Mouse (Mus musculus) forebrain, embryonic 10.5 days (tissue): ENCODE results near the gene Gm11273. TPM values are rescaled to one million over a fixed set of nuclear protein-coding genes. Genes with fewer than 3 reads are reported as not detected.
"Not testable (repeated sequence)": the region's sequence is repeated elsewhere in the genome, so short reads cannot be mapped to it uniquely, and the experiment has no call there.

Source experiments
- DNase-seq: peaks from one replicate; pipeline ENCODE4 v3.0.0-alpha.2; 2017; ENCODE audit warnings: low spot score; ENCODE audit errors: extremely low spot score
- H3K27ac ChIP-seq: fragments of 300-500 bp; sonication (generic); 2 replicates; pipeline ENCODE4 v1.5.1; 2016; ENCODE audit warnings: mild to moderate bottlenecking
- H3K27me3 ChIP-seq: fragments of 300-500 bp; sonication (generic); 2 replicates; pipeline ENCODE4 v1.6.1; 2016; ENCODE audit warnings: mild to moderate bottlenecking; ENCODE audit not compliant: poor library complexity, severe bottlenecking
- H3K36me3 ChIP-seq: fragments of 300-500 bp; sonication (generic); replicated peaks from 2 replicates; pipeline ENCODE4 v1.6.1; 2016; ENCODE audit warnings: mild to moderate bottlenecking, moderate library complexity
- H3K4me1 ChIP-seq: fragments of 300-500 bp; sonication (generic); 2 replicates; pipeline ENCODE4 v1.6.1; 2016
- H3K4me3 ChIP-seq: fragments of 300-500 bp; sonication (generic); 2 replicates; pipeline ENCODE4 v1.5.1; 2016; ENCODE audit warnings: mild to moderate bottlenecking, moderate library complexity
- H3K9me3 ChIP-seq: fragments of 300-500 bp; sonication (generic); 2 replicates; pipeline ENCODE4 v1.6.1; 2016; ENCODE audit warnings: mild to moderate bottlenecking, moderate library complexity
- WGBS: fragments of 180-500 bp; shearing (Covaris S2); methylation state at CpG from one replicate; pipeline ENCODE4 v1.1.7; 2016; 5-methylcytosine and 5-hydroxymethylcytosine counted together
- polyA plus RNA-seq: library from polyadenylated mRNA; unstranded; fragments of >200 nt; fragmentation: Nextera tagmentation; extraction: Ambion mirVana; gene quantifications from 2 replicates; pipeline ENCODE4 v1.2.1, GENCODE M21; 2016

Gene Gm11273
- polyA plus RNA-seq, 1 experiment from 2014 or later = 6.9 TPM

DNA sequence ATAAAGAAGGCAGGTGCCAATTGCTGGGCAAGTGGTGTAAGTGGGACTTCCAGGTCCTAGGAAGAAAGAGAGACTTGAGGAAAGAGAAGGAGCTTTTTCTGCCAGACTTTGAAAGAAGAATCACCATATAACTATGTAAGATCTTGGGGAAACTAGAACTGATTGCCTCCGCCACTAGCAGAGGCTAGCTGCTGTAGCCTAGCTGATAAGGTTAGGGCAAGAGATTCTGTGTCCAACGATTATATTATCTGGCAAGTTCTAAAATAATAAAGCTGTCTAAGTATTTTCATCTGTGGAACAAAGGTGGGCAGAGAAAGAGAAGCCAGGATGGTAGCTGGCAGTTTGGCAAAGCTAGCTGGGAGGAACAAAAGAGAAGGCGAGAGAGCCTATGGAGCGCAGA lies 28.8 kb downstream of the Gm11273 start:
- H3K27ac ChIP-seq = 0 out of 2 replicates have a peak overlapping the region, but pooled peaks have one; percentile 25
- H3K4me3 ChIP-seq = no peak overlapping the region
- 25% methylated on average over 4 of the region's 4 CpGs for WGBS
- peaks cover 17% of the 10 kb centered on the region for H3K4me1 ChIP-seq
- H3K36me3 ChIP-seq = no peaks in the 10 kb centered on the region
- no peak for DNase-seq
- H3K9me3 ChIP-seq = 0 out of 2 replicates have a peak, but pooled peaks cover under 1% of the 10 kb centered on the region
- peaks cover 28% of the 10 kb centered on the region for H3K27me3 ChIP-seq

DNA sequence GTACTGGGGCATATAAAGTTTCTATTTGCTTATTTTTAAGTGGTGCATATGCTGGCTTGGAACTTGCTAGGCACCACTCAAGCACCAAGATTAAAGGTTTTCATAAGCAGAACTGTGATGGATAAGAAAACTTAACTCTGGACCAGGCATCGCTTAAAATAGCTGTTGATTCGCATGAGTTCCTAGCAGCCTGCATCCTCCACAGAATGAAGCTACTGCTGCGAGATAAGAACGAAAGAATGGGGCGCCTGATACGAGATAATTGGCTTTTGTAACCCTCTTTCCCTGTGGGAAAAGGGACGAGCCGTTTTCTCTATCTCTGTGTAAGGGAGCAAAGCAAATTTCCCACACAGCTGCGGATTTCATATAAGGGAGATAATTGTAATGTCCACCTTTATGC lies 32.1 kb downstream of the Gm11273 start:
- Histone ChIP-seq H3K4me3 (peak overlapping the region; percentile 65; the same call in 1 of the 2 replicates), H3K4me1 (peaks cover 17% of the 10 kb centered on the region), H3K27ac (no peak overlapping the region), H3K9me3 (0 out of 2 replicates have a peak, but pooled peaks cover 4% of the 10 kb centered on the region), H3K27me3 (peaks cover 42% of the 10 kb centered on the region), H3K36me3 (no peaks in the 10 kb centered on the region)
- DNase-seq = no peak
- 16% methylated on average over 9 of the region's 9 CpGs for WGBS

DNA sequence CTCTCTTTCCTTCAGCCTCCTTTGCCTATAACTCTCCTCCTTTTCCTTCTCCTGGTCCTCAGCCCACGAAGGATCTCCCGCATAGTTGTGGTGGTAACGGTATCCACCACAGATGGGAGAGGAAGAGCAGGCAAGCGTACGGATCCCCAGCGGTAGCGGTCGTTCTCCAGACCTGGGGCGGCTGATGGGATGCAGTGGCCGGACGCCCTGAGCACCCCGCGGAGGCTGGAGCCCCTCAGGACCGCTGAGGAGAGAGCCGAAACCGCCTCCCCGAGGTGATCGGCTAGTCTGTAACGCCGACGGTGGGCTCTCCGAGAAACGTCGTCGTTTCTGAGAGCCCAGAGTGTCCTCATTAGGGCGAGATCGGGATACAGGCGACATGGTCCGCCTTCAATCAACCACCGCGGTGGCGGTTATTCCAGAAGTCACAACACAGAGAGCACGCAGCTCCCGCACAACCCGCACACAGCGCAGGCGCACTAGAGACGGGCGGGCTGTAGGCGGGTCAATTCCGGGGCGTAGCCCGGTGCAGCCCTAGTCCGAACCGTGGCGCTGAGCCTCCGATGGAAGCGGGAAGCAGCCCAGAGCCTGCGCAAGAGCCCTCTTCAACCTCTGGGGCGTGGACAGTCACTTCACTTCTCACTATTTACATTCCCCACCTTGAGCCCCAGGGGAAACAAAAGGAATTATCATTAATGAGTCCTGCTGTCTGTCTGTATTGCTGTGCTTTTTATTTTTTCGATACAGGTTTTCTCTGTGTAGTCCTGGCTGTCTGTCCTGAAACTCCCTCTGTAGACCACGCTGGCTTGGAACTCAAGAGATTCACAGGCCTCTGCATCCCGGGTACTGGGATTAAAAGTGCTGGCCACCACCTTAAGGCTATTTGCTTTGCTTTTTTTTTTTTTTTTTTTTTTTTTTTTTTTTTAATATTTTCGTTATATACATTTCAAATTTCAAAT lies 32.9 kb downstream of the Gm11273 start, which contains the start of gene Nkapl:
Gene Nkapl (minus strand): TSS at position 449 of the 959 bp plus-strand sequence.
- Histone ChIP-seq H3K27ac (peak within 1 kb of the TSS; percentile 83), H3K9me3 (0 out of 2 replicates have a peak, but pooled peaks cover 4% of the 10 kb centered on the region), H3K36me3 (no peaks in the 10 kb centered on the region), H3K27me3 (peaks cover 42% of the 10 kb centered on the region), H3K4me3 (peak within 1 kb of the TSS; percentile 65), H3K4me1 (peaks cover 17% of the 10 kb centered on the region)
- peak; percentile 85 for DNase-seq
- under 1% methylated on average over 54 of the region's 54 CpGs for WGBS

DNA sequence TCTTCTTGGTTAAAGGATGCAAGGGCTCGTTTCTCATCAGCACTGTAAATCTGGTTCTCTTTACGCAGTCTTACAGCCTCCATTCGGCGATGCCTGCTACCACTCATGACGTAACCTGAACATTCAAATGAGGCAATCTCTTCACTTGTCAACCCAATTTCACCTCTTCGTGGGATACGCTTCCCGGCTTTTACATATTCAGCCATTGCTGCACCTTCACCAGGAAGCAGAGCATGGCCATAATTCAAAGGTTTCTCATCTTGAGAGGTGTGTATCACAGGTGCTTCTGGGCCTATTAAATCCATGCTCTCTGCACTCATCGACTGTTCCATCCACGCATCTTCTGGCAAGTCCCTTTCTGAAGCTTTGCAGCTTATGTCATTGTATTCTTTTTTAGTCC lies 33.9 kb downstream of the Gm11273 start:
- no peak for DNase-seq
- Histone ChIP-seq H3K27ac (no peak overlapping the region), H3K36me3 (no peaks in the 10 kb centered on the region), H3K27me3 (peaks cover 42% of the 10 kb centered on the region), H3K4me1 (peaks cover 12% of the 10 kb centered on the region), H3K4me3 (no peak overlapping the region), H3K9me3 (0 out of 2 replicates have a peak, but pooled peaks cover 4% of the 10 kb centered on the region)
- WGBS = 86% methylated on average over 10 of the region's 10 CpGs

DNA sequence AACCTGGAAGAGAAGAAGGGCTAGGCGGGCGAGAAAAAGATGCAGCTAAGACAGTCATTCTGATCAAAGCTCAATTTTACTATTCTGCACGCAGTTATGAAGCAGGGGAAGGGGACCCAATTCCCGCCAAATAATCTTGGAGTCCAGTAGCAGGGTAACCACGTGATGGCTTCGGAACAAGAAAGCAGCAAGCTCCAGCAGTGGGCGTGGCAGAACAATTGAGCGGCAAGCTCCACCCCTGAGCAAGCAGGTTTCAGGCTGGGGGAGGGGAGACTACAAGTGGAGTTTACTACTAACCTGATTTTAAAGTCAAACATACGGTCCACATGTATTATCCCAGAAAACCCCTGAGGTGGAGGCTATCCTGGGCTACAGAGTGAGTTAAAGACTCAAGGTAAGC lies 38.7 kb downstream of the Gm11273 start:
- DNase-seq, H3K4me1 ChIP-seq, H3K27ac ChIP-seq, H3K4me3 ChIP-seq, H3K9me3 ChIP-seq, H3K36me3 ChIP-seq: not testable (repeated sequence)
- H3K27me3 ChIP-seq = peaks cover 15% of the 10 kb centered on the region
- WGBS = 58% methylated on average over 9 of the region's 9 CpGs

DNA sequence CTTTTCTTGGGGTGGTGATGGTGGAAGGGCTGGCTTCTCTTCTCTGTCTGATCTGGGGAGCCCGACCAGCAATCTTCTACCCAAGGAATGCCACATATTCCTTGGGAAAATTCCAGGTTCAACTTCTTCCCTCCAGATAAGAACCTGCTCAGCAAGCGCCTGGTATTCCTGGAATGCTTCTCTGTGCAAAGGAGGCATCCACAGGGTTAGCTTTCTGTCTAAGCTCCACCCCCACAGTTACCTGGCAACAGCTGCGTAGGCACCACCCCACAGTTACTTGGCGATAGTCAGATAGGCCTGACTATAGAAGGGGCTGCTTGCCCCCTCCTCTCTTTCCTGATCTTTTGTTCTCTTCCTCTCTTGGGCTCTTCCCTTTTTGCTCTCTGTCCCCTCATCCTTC lies 44.9 kb downstream of the Gm11273 start:
- DNase-seq = no peak
- 13% methylated on average over 4 of the region's 4 CpGs for WGBS

DNA sequence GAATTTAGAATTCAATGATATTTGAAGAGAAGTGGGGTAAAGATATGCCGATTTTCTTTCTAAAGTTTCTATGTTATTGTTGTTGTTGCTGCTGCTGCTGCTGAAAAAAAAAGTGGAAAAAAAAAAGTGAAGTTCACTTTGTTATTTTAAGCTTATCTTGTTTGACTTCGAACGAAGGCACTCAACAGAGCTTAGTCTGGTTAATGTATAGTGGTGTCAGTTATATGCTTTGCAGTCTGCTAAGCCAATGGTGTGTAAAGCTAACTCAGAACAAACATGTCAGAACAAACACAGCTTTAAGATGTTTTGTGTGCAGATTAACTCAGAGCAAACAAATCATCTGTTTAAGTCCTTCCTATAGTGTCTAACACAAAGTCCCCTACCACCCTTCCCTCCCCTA lies 47.1 kb downstream of the Gm11273 start:
- Histone ChIP-seq H3K4me3 (peak overlapping the region; percentile 76; the same call in 1 of the 2 replicates), H3K27me3 (no peaks in the 10 kb centered on the region), H3K4me1 (peaks cover 19% of the 10 kb centered on the region), H3K9me3 (no peaks in the 10 kb centered on the region), H3K36me3 (peaks cover 15% of the 10 kb centered on the region), H3K27ac (no peak overlapping the region; the same call in 1 of the 2 replicates)
- WGBS = 90% methylated on average over 3 of the region's 3 CpGs
- DNase-seq = no peak

More for the DNA sequence above, 44.9 kb downstream of the Gm11273 start:
- H3K27ac ChIP-seq = no peak overlapping the region; the same call in 1 of the 2 replicates
- H3K4me1 ChIP-seq = peaks cover 19% of the 10 kb centered on the region
- no peak overlapping the region for H3K4me3 ChIP-seq
- H3K36me3 ChIP-seq = peaks cover 6% of the 10 kb centered on the region
- H3K9me3 ChIP-seq = no peaks in the 10 kb centered on the region
- no peaks in the 10 kb centered on the region for H3K27me3 ChIP-seq

DNA sequence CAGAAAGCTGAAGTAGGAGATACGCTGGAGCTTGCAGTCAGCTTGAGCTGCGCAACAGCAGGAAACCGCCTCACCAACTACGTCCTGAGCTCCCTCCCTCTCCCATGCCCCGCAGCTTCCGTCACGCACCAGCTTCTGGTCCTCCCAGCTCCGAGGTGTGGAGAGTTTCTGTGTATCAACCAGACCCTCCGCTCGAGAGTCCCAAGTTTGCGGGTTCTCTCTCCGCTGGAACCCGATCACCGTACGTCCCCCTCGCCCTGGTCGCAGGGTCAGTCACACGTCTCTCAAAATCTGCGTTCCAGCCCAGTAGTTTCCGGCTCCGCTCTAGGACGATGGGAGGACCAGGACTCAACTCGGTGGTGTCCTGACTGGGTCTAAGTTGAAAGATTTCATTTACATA lies 47.8 kb downstream of the Gm11273 start, which contains the start of gene Zscan26:
Gene Zscan26 (minus strand): TSS at position 282 of the 400 bp plus-strand sequence.
- peaks cover 21% of the 10 kb centered on the region for H3K36me3 ChIP-seq
- H3K27ac ChIP-seq = peak within 1 kb of the TSS; percentile 88
- peak within 1 kb of the TSS; percentile 76 for H3K4me3 ChIP-seq
- under 1% methylated on average over 23 of the region's 23 CpGs for WGBS
- no peaks in the 10 kb centered on the region for H3K27me3 ChIP-seq
- H3K9me3 ChIP-seq = no peaks in the 10 kb centered on the region
- peak; percentile 84 for DNase-seq
- peaks cover 19% of the 10 kb centered on the region for H3K4me1 ChIP-seq

DNA sequence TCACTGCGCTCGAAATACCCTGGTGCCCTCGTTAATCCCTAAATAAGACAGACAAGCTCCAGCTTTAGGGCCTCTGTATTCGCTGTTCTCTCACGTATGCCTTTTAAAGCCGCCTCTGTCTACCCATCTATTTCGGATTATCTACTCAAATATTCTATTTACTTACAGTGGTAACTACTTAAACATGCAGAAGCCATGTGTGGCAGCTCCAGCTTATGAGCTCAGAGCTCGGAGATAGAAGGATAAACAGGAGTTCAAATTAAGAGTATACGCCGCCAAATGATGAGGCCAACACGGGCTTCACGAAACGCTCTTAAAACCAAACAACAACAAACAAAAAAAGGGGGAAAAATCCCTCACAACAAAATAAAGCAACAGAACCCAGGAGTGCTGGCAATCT lies 48.2 kb downstream of the Gm11273 start:
- Histone ChIP-seq H3K27me3 (no peaks in the 10 kb centered on the region), H3K27ac (peak overlapping the region; percentile 88), H3K4me3 (peak overlapping the region; percentile 76), H3K4me1 (peaks cover 19% of the 10 kb centered on the region), H3K36me3 (peaks cover 26% of the 10 kb centered on the region), H3K9me3 (no peaks in the 10 kb centered on the region)
- WGBS = 3% methylated on average over 13 of the region's 13 CpGs
- no peak for DNase-seq

Other genes starting within 250 kb of the Gm11273 start
- not detected in 2 replicates for gene Gpx5, start 208.7 kb downstream of the Gm11273 start, polyA plus RNA-seq
- gene Gpx6, start 189.3 kb downstream of the Gm11273 start, polyA plus RNA-seq = 0.15 and 0.21 TPM in 2 replicates
- not detected in 2 replicates for gene Olfr1367, start 154.5 kb downstream of the Gm11273 start, polyA plus RNA-seq
- gene Zscan12, start 138.6 kb downstream of the Gm11273 start, polyA plus RNA-seq = 18.9 and 21.8 TPM in 2 replicates
- gene Zkscan3, start 98.7 kb downstream of the Gm11273 start, polyA plus RNA-seq = 84.9 and 87.6 TPM in 2 replicates
- gene Pgbd1, start 60.4 kb downstream of the Gm11273 start, polyA plus RNA-seq = 5.9 and 6.0 TPM in 2 replicates
- gene Zscan26, start 47.7 kb downstream of the Gm11273 start, polyA plus RNA-seq = 22.8 and 27.7 TPM in 2 replicates
- 2.5 and 3.2 TPM in 2 replicates for gene Nkapl, start 32.9 kb downstream of the Gm11273 start, polyA plus RNA-seq
- 3.7 and 4.0 TPM in 2 replicates for gene Zkscan4, start 22.5 kb downstream of the Gm11273 start, polyA plus RNA-seq
- gene Gm10065, start 22.0 kb downstream of the Gm11273 start, polyA plus RNA-seq = 1.1 TPM in 1 of 2 replicates, not detected in the other
- 0.29 and 0.31 TPM in 2 replicates for gene AK157302, start 6.2 kb downstream of the Gm11273 start, polyA plus RNA-seq
- gene Zkscan8, start 29.7 kb upstream of the Gm11273 start, polyA plus RNA-seq = 7.0 and 9.1 TPM in 2 replicates
- gene Olfr1366, start 41.4 kb upstream of the Gm11273 start, polyA plus RNA-seq = 0.15 and 0.20 TPM in 2 replicates
- not detected in 2 replicates for gene Olfr1535, start 58.5 kb upstream of the Gm11273 start, polyA plus RNA-seq
- not detected in 2 replicates for gene Olfr1364, start 80.3 kb upstream of the Gm11273 start, polyA plus RNA-seq
- gene Olfr1362, start 112.6 kb upstream of the Gm11273 start, polyA plus RNA-seq = not detected in 2 replicates
- gene Olfr11, start 141.1 kb upstream of the Gm11273 start, polyA plus RNA-seq = not detected in 2 replicates
- gene Olfr1361, start 162.0 kb upstream of the Gm11273 start, polyA plus RNA-seq = not detected in 2 replicates
- gene Olfr1360, start 176.0 kb upstream of the Gm11273 start, polyA plus RNA-seq = not detected in 2 replicates
- gene Olfr1359, start 196.7 kb upstream of the Gm11273 start, polyA plus RNA-seq = not detected in 2 replicates
- gene Hist1h2bl, start 214.7 kb upstream of the Gm11273 start, polyA plus RNA-seq = 1.5 and 2.0 TPM in 2 replicates
- gene Hist1h2ai, start 215.0 kb upstream of the Gm11273 start, polyA plus RNA-seq = 11.9 and 12.0 TPM in 2 replicates
- 9.4 and 11.1 TPM in 2 replicates for gene Hist1h3h, start 216.2 kb upstream of the Gm11273 start, polyA plus RNA-seq
- gene Hist1h2bm, start 220.6 kb upstream of the Gm11273 start, polyA plus RNA-seq = 5.3 and 5.6 TPM in 2 replicates
- gene Hist1h4j, start 233.6 kb upstream of the Gm11273 start, polyA plus RNA-seq = 0.97 and 1.8 TPM in 2 replicates
- gene Hist1h4k, start 249.1 kb upstream of the Gm11273 start, polyA plus RNA-seq = 1.8 and 5.8 TPM in 2 replicates